Mouse (Mus musculus) intestine, postnatal 0 days (tissue): ENCODE measurements at regions not wholly inside any gene's neighbourhood (a gene's known extent, or its start where the extent isn't known, plus 50 kb on each side); places are given as distances from the start of the nearest gene placed in this dataset.

Experiments used
- ATAC-seq: fragments of 200-750 bp; cut with Nextera tagmentation; 2 replicates; pipeline ENCODE4 v1.8.0; 2017; ENCODE audit warnings: mild to moderate bottlenecking, moderate TSS enrichment, moderate library complexity
- H3K27ac ChIP-seq: fragments of 300-500 bp; sonication (generic); 2 replicates; pipeline ENCODE4 v1.5.1; 2014; ENCODE audit warnings: mild to moderate bottlenecking, low read depth, low read length, moderate library complexity
- H3K27me3 ChIP-seq: fragments of 300-500 bp; sonication (generic); replicated peaks from 2 replicates; pipeline ENCODE4 v1.6.1; 2014; ENCODE audit warnings: low read length, mixed read lengths; ENCODE audit not compliant: control insufficient read depth, insufficient read depth
- H3K36me3 ChIP-seq: fragments of 300-500 bp; sonication (generic); 2 replicates; pipeline ENCODE4 v1.6.1; 2014; ENCODE audit warnings: mild to moderate bottlenecking, moderate library complexity; ENCODE audit not compliant: control insufficient read depth, insufficient read depth
- H3K4me1 ChIP-seq: fragments of 300-500 bp; sonication (generic); replicated peaks from 2 replicates; pipeline ENCODE4 v1.6.1; 2014; ENCODE audit warnings: antibody characterized with exemption, low read length, mixed read lengths; ENCODE audit not compliant: control insufficient read depth, insufficient read depth
- H3K4me2 ChIP-seq: fragments of 300-500 bp; sonication (generic); replicated peaks from 2 replicates; pipeline ENCODE4 v1.6.1; 2014; ENCODE audit warnings: low read depth, mild to moderate bottlenecking, moderate library complexity
- H3K4me3 ChIP-seq: fragments of 300-500 bp; sonication (generic); 2 replicates; pipeline ENCODE4 v1.5.1; 2014; ENCODE audit warnings: low read depth, low read length
- H3K9ac ChIP-seq: fragments of 300-500 bp; sonication (generic); 2 replicates; pipeline ENCODE4 v1.6.1; 2014; ENCODE audit warnings: mild to moderate bottlenecking, low read depth, low read length
- H3K9me3 ChIP-seq: fragments of 300-500 bp; sonication (generic); 2 replicates; pipeline ENCODE4 v1.6.1; 2016; ENCODE audit warnings: mixed run types; ENCODE audit not compliant: control insufficient read depth
- CTCF ChIP-seq: sonication (generic); IDR thresholded peaks from 2 replicates; pipeline ENCODE4 v1.5.1; 2016; ENCODE audit warnings: low read depth, mild to moderate bottlenecking, control low read depth, antibody characterized with exemption, moderate library complexity
- WGBS: fragments of 180-500 bp; shearing (Covaris S2); extraction: QIAGEN DNeasy Blood & Tissue Kit; methylation state at CpG from one replicate; pipeline ENCODE4 v1.1.7; 2014; 5-methylcytosine and 5-hydroxymethylcytosine counted together

GRCm38 (mm10) chr14:110276192-110276591 lies 478.8 kb downstream of the Slitrk6 start:
- H3K27me3 ChIP-seq, result no peaks in the 10 kb centered on the region
- no peak overlapping the region for H3K4me3 ChIP-seq
- H3K4me1 ChIP-seq, result no peaks in the 10 kb centered on the region
- H3K36me3 ChIP-seq, result no peaks in the 10 kb centered on the region
- H3K27ac ChIP-seq, result no peak overlapping the region
- WGBS, result 2% methylated on average over 1 of the region's 1 CpGs
- no peak for ATAC-seq
- TF ChIP-seq CTCF, result no peak
- H3K9ac ChIP-seq, result no peak overlapping the region
- H3K9me3 ChIP-seq, result no peaks in the 10 kb centered on the region
- H3K4me2 ChIP-seq, result no peak overlapping the region

- ATAC-seq, result no peak
- H3K4me1 ChIP-seq, result no peaks in the 10 kb centered on the region
Observed at GRCm38 (mm10) chr14:110271270-110271669, 483.7 kb downstream of the Slitrk6 start.

GRCm38 (mm10) chr14:110244466-110244865 lies 510.5 kb downstream of the Slitrk6 start:
- H3K9me3 ChIP-seq, result no peaks in the 10 kb centered on the region
- no peaks in the 10 kb centered on the region for H3K36me3 ChIP-seq
- no peak overlapping the region for H3K4me3 ChIP-seq
- H3K4me2 ChIP-seq, result no peak overlapping the region
- no peak overlapping the region for H3K9ac ChIP-seq
- H3K4me1 ChIP-seq, result no peaks in the 10 kb centered on the region
- WGBS, result 72% methylated on average over 1 of the region's 1 CpGs
- no peak overlapping the region for H3K27ac ChIP-seq
- no peak for TF ChIP-seq CTCF
- no peak for ATAC-seq
- no peaks in the 10 kb centered on the region for H3K27me3 ChIP-seq

More at GRCm38 (mm10) chr14:110271270-110271669, 483.7 kb downstream of the Slitrk6 start:
- Histone ChIP-seq H3K27me3 (no peaks in the 10 kb centered on the region), H3K36me3 (no peaks in the 10 kb centered on the region), H3K9me3 (no peaks in the 10 kb centered on the region), H3K9ac (no peak overlapping the region), H3K4me2 (no peak overlapping the region), H3K4me3 (no peak overlapping the region), H3K27ac (no peak overlapping the region)
- no peak for TF ChIP-seq CTCF
- 87% methylated on average over 2 of the region's 2 CpGs for WGBS

GRCm38 (mm10) chr14:110243549-110243948 lies 511.4 kb downstream of the Slitrk6 start:
- ATAC-seq, result no peak
- 95% methylated on average over 2 of the region's 2 CpGs for WGBS
- no peak overlapping the region for H3K27ac ChIP-seq
- H3K9me3 ChIP-seq, result no peaks in the 10 kb centered on the region
- no peaks in the 10 kb centered on the region for H3K36me3 ChIP-seq
- H3K27me3 ChIP-seq, result no peaks in the 10 kb centered on the region
- no peak overlapping the region for H3K9ac ChIP-seq
- TF ChIP-seq CTCF, result no peak
- no peaks in the 10 kb centered on the region for H3K4me1 ChIP-seq
- no peak overlapping the region for H3K4me3 ChIP-seq
- no peak overlapping the region for H3K4me2 ChIP-seq

GRCm38 (mm10) chr14:110238800-110239199 lies 516.1 kb downstream of the Slitrk6 start:
- Histone ChIP-seq H3K36me3 (no peaks in the 10 kb centered on the region), H3K27ac (no peak overlapping the region), H3K9me3 (no peaks in the 10 kb centered on the region), H3K4me3 (no peak overlapping the region), H3K4me1 (no peaks in the 10 kb centered on the region), H3K9ac (no peak overlapping the region), H3K4me2 (no peak overlapping the region), H3K27me3 (no peaks in the 10 kb centered on the region)
- 74% methylated on average over 2 of the region's 2 CpGs for WGBS
- no peak for TF ChIP-seq CTCF
- ATAC-seq, result no peak

GRCm38 (mm10) chr14:110224678-110225446 lies 530.1 kb downstream of the Slitrk6 start:
- Histone ChIP-seq H3K36me3 (no peaks in the 10 kb centered on the region), H3K9ac (no peak overlapping the region), H3K9me3 (no peaks in the 10 kb centered on the region), H3K4me1 (no peaks in the 10 kb centered on the region), H3K4me3 (no peak overlapping the region), H3K27ac (no peak overlapping the region), H3K27me3 (no peaks in the 10 kb centered on the region), H3K4me2 (no peak overlapping the region)
- ATAC-seq, result no peak
- WGBS, result 72% methylated on average over 6 of the region's 6 CpGs
- no peak for TF ChIP-seq CTCF
